Mouse (Mus musculus): ENCODE measurements around the gene Adora2a. TPM values are rescaled to one million over a fixed set of nuclear protein-coding genes. Genes with fewer than 3 reads are reported as not detected.

Adora2a gene
- total RNA-seq (2021) (1 to 10 TPM; 7.1 to 7.2 TPM), polyA plus RNA-seq (2012; rRNA removed) (14.3 and 18.1 TPM in 2 replicates)
- long read RNA-seq, result 0 reads

DNA sequence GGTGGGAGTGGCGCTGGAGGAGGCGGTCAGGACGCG is at the start of gene Adora2a:
Adora2a (plus strand) TSS at position 6 of the 36 bp plus-strand sequence.
- H3K27ac ChIP-seq, result peak within 1 kb of the TSS; percentile 96
- H3K4me1 ChIP-seq (ENCODE audit: control insufficient read depth, insufficient read depth, low read length), result peaks cover 18% of the 10 kb centered on the region
- no peaks in the 10 kb centered on the region for H3K27me3 ChIP-seq (ENCODE audit: control insufficient read depth, insufficient read depth, low read length)
- TF ChIP-seq POLR2A (IDR thresholded peaks at IDR 0.05; ENCODE audit: insufficient read depth, low read depth, low read length) (no peak), EP300 (IDR thresholded peaks at IDR 0.05; ENCODE audit: insufficient read depth, low read depth, low read length) (no peak), CTCF (IDR thresholded peaks at IDR 0.05) (no peak)
- 3% methylated on average over 4 of the region's 4 CpGs for WGBS
- intact Hi-C loops (cut with DNase I), result loop anchor here (1.0 to 5.0 kb wide), 4 partner anchors 40 to 171 kb away; no protein-coding TSS in a partner anchor
- peak within 1 kb of the TSS; percentile 85 for H3K9ac ChIP-seq (ENCODE audit: low read depth, low read length)
- H3K79me2 ChIP-seq (replicated peaks; ENCODE audit: control insufficient read depth, insufficient read depth, low read length), result no peaks in the 10 kb centered on the region
- H3K4me3 ChIP-seq, result peak within 1 kb of the TSS; percentile 91
- H3K36me3 ChIP-seq (ENCODE audit: control insufficient read depth, insufficient read depth, low read length), result no peaks in the 10 kb centered on the region
- DNase-seq, result no peak

DNA sequence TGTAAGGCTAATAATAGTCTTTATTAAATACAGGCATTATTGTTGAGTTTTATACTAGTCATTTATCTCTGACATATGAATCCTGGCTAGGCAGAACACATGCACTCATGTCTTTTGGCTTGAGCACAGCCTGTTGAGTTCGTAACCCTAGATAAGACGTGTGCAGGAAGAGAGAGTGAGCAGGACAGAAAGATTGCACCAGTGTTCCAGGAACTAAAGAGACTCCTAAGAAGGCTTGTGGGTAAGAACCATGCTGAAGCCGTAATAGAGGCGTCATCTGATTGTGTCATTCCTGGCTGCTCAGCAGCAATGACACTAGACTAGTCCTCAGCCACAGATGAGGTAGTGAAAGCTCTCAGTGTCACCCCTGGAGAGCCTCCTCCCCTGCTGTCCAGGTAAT is 43.7 kb upstream of the Adora2a start:
- H3K36me3 ChIP-seq (ENCODE audit: control insufficient read depth, insufficient read depth, low read length), result peaks cover 2% of the 10 kb centered on the region; the same call in 1 of the 2 replicates
- DNase-seq, result no peak

DNA sequence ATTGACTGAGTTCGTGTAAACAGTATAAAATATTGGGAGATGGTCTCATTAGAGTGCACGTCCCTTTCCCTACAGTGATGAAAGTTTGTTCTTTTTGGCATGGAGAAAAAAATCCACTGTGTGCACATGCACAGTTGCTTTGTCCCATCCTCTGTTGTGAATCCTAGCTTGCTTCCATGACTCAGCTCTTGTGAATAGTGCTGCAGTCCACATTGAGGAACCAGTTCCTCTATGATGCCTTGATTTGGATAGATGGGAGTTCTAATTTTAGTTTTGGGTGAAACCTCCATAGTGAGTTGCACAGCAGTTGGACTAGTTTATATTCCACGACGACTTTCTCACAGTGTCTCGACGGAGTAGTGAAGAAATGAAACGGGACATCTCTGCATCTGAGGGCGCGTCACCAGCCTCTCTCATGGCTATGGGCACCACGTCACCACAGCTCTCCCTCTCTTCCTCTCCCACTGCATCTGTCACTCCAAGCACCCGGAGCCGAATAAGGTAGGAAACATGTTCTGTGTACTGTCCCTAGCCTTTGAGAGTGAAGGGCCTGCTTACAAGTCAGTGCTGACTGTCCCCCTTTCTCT is 40.2 kb upstream of the Adora2a start:
- Histone ChIP-seq H3K27me3 (ENCODE audit: control insufficient read depth, insufficient read depth, low read length) (no peaks in the 10 kb centered on the region), H3K79me2 (replicated peaks; ENCODE audit: control insufficient read depth, insufficient read depth, low read length) (no peaks in the 10 kb centered on the region), H3K36me3 (ENCODE audit: control insufficient read depth, insufficient read depth, low read length) (peaks cover 2% of the 10 kb centered on the region), H3K4me1 (ENCODE audit: control insufficient read depth, insufficient read depth, low read length) (peaks cover 3% of the 10 kb centered on the region; the same call in 1 of the 2 replicates), H3K27ac (no peak overlapping the region), H3K9ac (ENCODE audit: low read depth, low read length) (no peak overlapping the region), H3K4me3 (no peak overlapping the region)
- TF ChIP-seq CTCF (IDR thresholded peaks at IDR 0.05) (no peak), POLR2A (IDR thresholded peaks at IDR 0.05; ENCODE audit: insufficient read depth, low read depth, low read length) (no peak), EP300 (IDR thresholded peaks at IDR 0.05; ENCODE audit: insufficient read depth, low read depth, low read length) (no peak)
- DNase-seq, result no peak
- intact Hi-C loops (cut with DNase I), result loop anchor here (1.0 to 5.0 kb wide), 4 partner anchors 40 to 211 kb away; partner anchors contain the start of gene Adora2a
- 88% methylated on average over 12 of the region's 12 CpGs for WGBS

More for the DNA sequence above, 43.7 kb upstream of the Adora2a start:
- WGBS, result 50% methylated on average over 4 of the region's 4 CpGs
- H3K4me3 ChIP-seq, result no peak overlapping the region
- H3K27me3 ChIP-seq (ENCODE audit: control insufficient read depth, insufficient read depth, low read length), result no peaks in the 10 kb centered on the region
- no peak for TF ChIP-seq CTCF (IDR thresholded peaks at IDR 0.05)
- TF ChIP-seq EP300 (IDR thresholded peaks at IDR 0.05; ENCODE audit: insufficient read depth, low read depth, low read length), result 0 out of 2 replicates have a peak, but pooled peaks have one; percentile 20
- no peak for TF ChIP-seq POLR2A (IDR thresholded peaks at IDR 0.05; ENCODE audit: insufficient read depth, low read depth, low read length)
- no peak overlapping the region for H3K9ac ChIP-seq (ENCODE audit: low read depth, low read length)
- intact Hi-C loops (cut with DNase I), result no loop called here
- peaks cover 3% of the 10 kb centered on the region; the same call in 1 of the 2 replicates for H3K4me1 ChIP-seq (ENCODE audit: control insufficient read depth, insufficient read depth, low read length)
- H3K27ac ChIP-seq, result no peak overlapping the region; the same call in 1 of the 2 replicates
- no peaks in the 10 kb centered on the region for H3K79me2 ChIP-seq (replicated peaks; ENCODE audit: control insufficient read depth, insufficient read depth, low read length)

DNA sequence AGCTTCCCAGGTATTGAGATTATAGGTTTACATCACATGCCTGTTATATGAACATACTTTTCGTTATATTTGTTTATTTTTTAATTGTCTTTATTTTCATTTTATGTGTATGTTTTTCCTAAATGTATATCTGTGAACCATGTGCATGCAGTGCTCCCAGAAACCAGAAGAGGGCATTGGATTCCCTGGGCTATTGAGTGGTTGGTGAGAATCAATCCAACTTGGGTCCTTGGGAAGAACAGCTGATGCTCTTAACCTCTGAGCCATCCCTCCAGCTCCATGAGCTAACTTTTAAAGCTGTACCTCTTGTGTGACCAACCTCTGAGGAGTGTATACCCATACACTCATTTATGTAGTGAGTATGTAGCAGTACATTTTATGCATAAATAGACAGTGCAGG is 39.2 kb upstream of the Adora2a start:
- Histone ChIP-seq H3K27ac (no peak overlapping the region), H3K79me2 (replicated peaks; ENCODE audit: control insufficient read depth, insufficient read depth, low read length) (no peaks in the 10 kb centered on the region), H3K9ac (ENCODE audit: low read depth, low read length) (no peak overlapping the region), H3K27me3 (ENCODE audit: control insufficient read depth, insufficient read depth, low read length) (no peaks in the 10 kb centered on the region), H3K4me1 (ENCODE audit: control insufficient read depth, insufficient read depth, low read length) (peaks cover 3% of the 10 kb centered on the region; the same call in 1 of the 2 replicates), H3K36me3 (ENCODE audit: control insufficient read depth, insufficient read depth, low read length) (peaks cover 2% of the 10 kb centered on the region), H3K4me3 (no peak overlapping the region)
- TF ChIP-seq POLR2A (IDR thresholded peaks at IDR 0.05; ENCODE audit: insufficient read depth, low read depth, low read length), result no peak
- peak; percentile 93 for TF ChIP-seq CTCF (IDR thresholded peaks at IDR 0.05)
- no peak for TF ChIP-seq EP300 (IDR thresholded peaks at IDR 0.05; ENCODE audit: insufficient read depth, low read depth, low read length)
- intact Hi-C loops (cut with DNase I), result loop anchor here (1.0 to 5.0 kb wide), 4 partner anchors 39 to 210 kb away; partner anchors contain the start of gene Adora2a
- peak in 1 of 2 experiments; percentile 47 for DNase-seq
- 67% methylated on average over 1 of the region's 1 CpGs for WGBS

DNA sequence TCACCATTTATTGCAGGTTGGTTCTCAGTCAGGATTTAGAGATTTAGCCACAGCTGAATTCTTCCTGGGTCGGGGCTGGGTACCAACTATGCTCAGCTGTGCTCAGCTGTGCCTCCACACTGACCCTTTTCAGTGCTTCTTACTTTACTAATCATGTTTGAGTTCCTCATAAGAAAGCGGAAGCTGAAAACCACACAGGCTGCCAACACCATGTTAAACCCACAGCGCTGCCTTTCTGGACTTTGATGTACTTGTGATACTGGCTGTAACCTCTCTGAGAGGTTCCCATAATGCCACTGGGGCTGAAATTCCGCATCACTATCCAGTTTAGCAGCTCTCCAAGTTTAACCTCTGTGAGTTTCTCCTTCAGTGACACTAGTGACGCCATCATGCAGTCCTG is 34.0 kb upstream of the Adora2a start:
- TF ChIP-seq EP300 (IDR thresholded peaks at IDR 0.05; ENCODE audit: insufficient read depth, low read depth, low read length), result no peak
- no peak for TF ChIP-seq CTCF (IDR thresholded peaks at IDR 0.05)
- no peak for TF ChIP-seq POLR2A (IDR thresholded peaks at IDR 0.05; ENCODE audit: insufficient read depth, low read depth, low read length)
- Histone ChIP-seq H3K4me1 (ENCODE audit: control insufficient read depth, insufficient read depth, low read length) (no peaks in the 10 kb centered on the region), H3K27me3 (ENCODE audit: control insufficient read depth, insufficient read depth, low read length) (no peaks in the 10 kb centered on the region), H3K4me3 (no peak overlapping the region), H3K79me2 (replicated peaks; ENCODE audit: control insufficient read depth, insufficient read depth, low read length) (no peaks in the 10 kb centered on the region), H3K36me3 (ENCODE audit: control insufficient read depth, insufficient read depth, low read length) (peaks cover 3% of the 10 kb centered on the region), H3K27ac (no peak overlapping the region), H3K9ac (ENCODE audit: low read depth, low read length) (no peak overlapping the region)
- intact Hi-C loops (cut with DNase I), result no loop called here
- WGBS, result 76% methylated on average over 5 of the region's 5 CpGs
- peak in 1 of 2 experiments; percentile 53 for DNase-seq

DNA sequence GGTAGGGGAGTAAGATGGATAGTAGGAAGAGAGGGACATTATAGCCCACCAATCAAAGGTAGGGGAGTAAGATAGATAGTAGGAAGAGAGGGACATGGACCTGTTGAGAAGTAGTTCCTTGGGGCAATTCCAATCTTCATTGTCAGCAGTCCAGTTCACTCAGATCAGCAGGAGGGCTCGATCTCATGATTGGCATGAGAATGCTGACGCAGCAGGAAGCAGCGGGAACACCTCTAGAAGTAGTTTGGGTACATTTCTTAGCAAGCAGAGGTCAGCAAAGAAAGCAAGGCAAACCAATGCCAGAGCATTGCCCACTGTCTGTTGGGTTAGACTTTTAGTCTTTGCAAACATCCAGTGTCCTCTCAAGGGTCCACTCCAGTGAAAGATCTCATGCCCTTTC is 32.9 kb upstream of the Adora2a start:
- H3K4me3 ChIP-seq, result no peak overlapping the region
- intact Hi-C loops (cut with DNase I), result no loop called here
- 95% methylated on average over 3 of the region's 3 CpGs for WGBS
- no peak overlapping the region for H3K27ac ChIP-seq
- H3K4me1 ChIP-seq (ENCODE audit: control insufficient read depth, insufficient read depth, low read length), result peaks cover 3% of the 10 kb centered on the region
- TF ChIP-seq CTCF (IDR thresholded peaks at IDR 0.05) (no peak), POLR2A (IDR thresholded peaks at IDR 0.05; ENCODE audit: insufficient read depth, low read depth, low read length) (no peak), EP300 (IDR thresholded peaks at IDR 0.05; ENCODE audit: insufficient read depth, low read depth, low read length) (no peak)
- peaks cover 3% of the 10 kb centered on the region for H3K36me3 ChIP-seq (ENCODE audit: control insufficient read depth, insufficient read depth, low read length)
- H3K27me3 ChIP-seq (ENCODE audit: control insufficient read depth, insufficient read depth, low read length), result no peaks in the 10 kb centered on the region
- H3K9ac ChIP-seq (ENCODE audit: low read depth, low read length), result no peak overlapping the region
- H3K79me2 ChIP-seq (replicated peaks; ENCODE audit: control insufficient read depth, insufficient read depth, low read length), result no peaks in the 10 kb centered on the region
- no peak for DNase-seq

All from heart, adult 2 months (tissue).